Mouse (Mus musculus) midbrain, embryonic 14.5 days (tissue): ENCODE measurements around the gene Rnf151. TPM values are rescaled to one million over a fixed set of nuclear protein-coding genes. Genes with fewer than 3 reads are reported as not detected.

ENCODE experiments used
- ATAC-seq: fragments of 200-750 bp; cut with Nextera tagmentation; 2 replicates; pipeline ENCODE4 v1.8.0; 2017; ENCODE audit warnings: moderate number of reproducible peaks, moderate library complexity; ENCODE audit not compliant: low FRiP score, low TSS enrichment
- DNase-seq: peaks from one replicate; pipeline ENCODE4 v3.0.0-alpha.2; 2015
- H3K27ac ChIP-seq: fragments of 300-500 bp; sonication (generic); replicated peaks from 2 replicates; pipeline ENCODE4 v1.5.1; 2014; ENCODE audit warnings: mild to moderate bottlenecking, low read depth, low read length, moderate library complexity
- H3K27me3 ChIP-seq: fragments of 300-500 bp; sonication (generic); 2 replicates; pipeline ENCODE4 v1.6.1; 2014; ENCODE audit warnings: low read length, control low read depth, mixed read lengths; ENCODE audit not compliant: control insufficient read depth, insufficient read depth
- H3K36me3 ChIP-seq: fragments of 300-500 bp; sonication (generic); 2 replicates; pipeline ENCODE4 v1.6.1; 2014; ENCODE audit warnings: low read length, control low read depth; ENCODE audit not compliant: control insufficient read depth, insufficient read depth
- H3K4me1 ChIP-seq: fragments of 300-500 bp; sonication (generic); 2 replicates; pipeline ENCODE4 v1.6.1; 2014; ENCODE audit warnings: mild to moderate bottlenecking, antibody characterized with exemption, low read length, control low read depth; ENCODE audit not compliant: control insufficient read depth, insufficient read depth
- H3K4me2 ChIP-seq: fragments of 300-500 bp; sonication (generic); 2 replicates; pipeline ENCODE4 v1.6.1; 2014; ENCODE audit warnings: mild to moderate bottlenecking, low read length, moderate library complexity
- H3K4me3 ChIP-seq: fragments of 300-500 bp; sonication (generic); replicated peaks from 2 replicates; pipeline ENCODE4 v1.5.1; 2014; ENCODE audit warnings: low read depth, low read length
- H3K9ac ChIP-seq: fragments of 300-500 bp; sonication (generic); replicated peaks from 2 replicates; pipeline ENCODE4 v1.6.1; 2014; ENCODE audit warnings: mild to moderate bottlenecking, low read length, moderate library complexity
- H3K9me3 ChIP-seq: fragments of 300-500 bp; sonication (generic); 2 replicates; pipeline ENCODE4 v1.6.1; 2016; ENCODE audit warnings: low read length, control low read depth, mixed read lengths; ENCODE audit not compliant: control insufficient read depth
- whole genome bisulfite sequencing: fragments of 180-500 bp; shearing (Covaris S2); extraction: QIAGEN DNeasy Blood & Tissue Kit; methylation state at CpG from one replicate; pipeline ENCODE4 v1.1.7; 2014; 5-methylcytosine and 5-hydroxymethylcytosine counted together
- polyA plus RNA-seq: library from polyadenylated mRNA; unstranded; fragments of >200 nt; fragmentation: Nextera tagmentation; extraction: Ambion mirVana; gene quantifications from 2 replicates; pipeline ENCODE4 v1.2.1, GENCODE M21; 2014

Gene Rnf151
- polyA plus RNA-seq, 1 experiment from 2014 or later, result 0.32 TPM

- H3K9ac ChIP-seq, result no peak overlapping the region
- no peak overlapping the region for H3K4me2 ChIP-seq
- peaks cover 49% of the 10 kb centered on the region for H3K36me3 ChIP-seq
- no peak for DNase-seq
- no peak overlapping the region for H3K27ac ChIP-seq
- no peak for ATAC-seq
- H3K4me1 ChIP-seq, result peaks cover 14% of the 10 kb centered on the region; the same call in 1 of the 2 replicates
- H3K9me3 ChIP-seq, result no peaks in the 10 kb centered on the region
- no peak overlapping the region for H3K4me3 ChIP-seq
- no peaks in the 10 kb centered on the region for H3K27me3 ChIP-seq
- whole genome bisulfite sequencing, result 71% methylated on average over 2 of the region's 2 CpGs
These were observed 18.4 kb downstream of the Rnf151 start for GRCm38 (mm10) chr17:24699473-24699872.

- Histone ChIP-seq H3K27me3 (no peaks in the 10 kb centered on the region), H3K4me2 (no peak overlapping the region), H3K9ac (no peak overlapping the region), H3K36me3 (peaks cover 42% of the 10 kb centered on the region), H3K27ac (no peak overlapping the region), H3K4me1 (peaks cover 14% of the 10 kb centered on the region; the same call in 1 of the 2 replicates), H3K4me3 (no peak overlapping the region), H3K9me3 (no peaks in the 10 kb centered on the region)
- no peak for ATAC-seq
- DNase-seq, result no peak
- WGBS, result 67% methylated on average over 9 of the region's 9 CpGs
These were observed 19.1 kb downstream of the Rnf151 start for GRCm38 (mm10) chr17:24698715-24699114.

GRCm38 (mm10) chr17:24697985-24698384 is 19.9 kb downstream of the Rnf151 start:
- Histone ChIP-seq H3K9me3 (no peaks in the 10 kb centered on the region), H3K4me2 (no peak overlapping the region), H3K4me1 (peaks cover 14% of the 10 kb centered on the region; the same call in 1 of the 2 replicates), H3K27ac (no peak overlapping the region), H3K9ac (no peak overlapping the region), H3K27me3 (no peaks in the 10 kb centered on the region), H3K4me3 (no peak overlapping the region), H3K36me3 (peaks cover 42% of the 10 kb centered on the region)
- DNase-seq (no peak), ATAC-seq (no peak)
- WGBS, result 20% methylated on average over 5 of the region's 5 CpGs

GRCm38 (mm10) chr17:24696011-24696697 is 21.7 kb downstream of the Rnf151 start, which contains the start of the genes Gfer and Noxo1:
Gfer (minus strand) TSS chr17:24696156.
Noxo1 (plus strand) TSS chr17:24696234.
- Histone ChIP-seq H3K4me3 (peak within 1 kb of the TSS; percentile 73), H3K36me3 (peaks cover 36% of the 10 kb centered on the region), H3K9me3 (no peaks in the 10 kb centered on the region), H3K27me3 (no peaks in the 10 kb centered on the region), H3K27ac (peak within 1 kb of the TSS; percentile 92), H3K4me2 (peak within 1 kb of the TSS; percentile 77), H3K4me1 (peaks cover 14% of the 10 kb centered on the region; the same call in 1 of the 2 replicates), H3K9ac (peak within 1 kb of the TSS; percentile 76)
- peak; percentile 93 for ATAC-seq
- peak; percentile 94 for DNase-seq
- under 1% methylated on average over 75 of the region's 76 CpGs for WGBS

GRCm38 (mm10) chr17:24695326-24696010 is 22.4 kb downstream of the Rnf151 start:
- Histone ChIP-seq H3K4me1 (peaks cover 21% of the 10 kb centered on the region), H3K9me3 (no peaks in the 10 kb centered on the region), H3K9ac (peak overlapping the region; percentile 76), H3K27me3 (peaks cover 4% of the 10 kb centered on the region; the same call in 1 of the 2 replicates), H3K4me2 (peak overlapping the region; percentile 77), H3K27ac (peak overlapping the region; percentile 92), H3K4me3 (peak overlapping the region; percentile 73), H3K36me3 (peaks cover 29% of the 10 kb centered on the region)
- ATAC-seq, result peak; percentile 38
- DNase-seq, result no peak
- 7% methylated on average over 51 of the region's 51 CpGs for WGBS

- Histone ChIP-seq H3K4me3 (no peak overlapping the region), H3K27me3 (peaks cover 21% of the 10 kb centered on the region; the same call in 1 of the 2 replicates), H3K9me3 (no peaks in the 10 kb centered on the region), H3K36me3 (peaks cover 14% of the 10 kb centered on the region), H3K4me2 (no peak overlapping the region), H3K9ac (no peak overlapping the region), H3K27ac (no peak overlapping the region), H3K4me1 (peaks cover 40% of the 10 kb centered on the region)
- 94% methylated on average over 5 of the region's 5 CpGs for WGBS
- DNase-seq, result no peak
- no peak for ATAC-seq
These were observed 25.5 kb downstream of the Rnf151 start for GRCm38 (mm10) chr17:24692385-24692784.

- under 1% methylated on average over 50 of the region's 55 CpGs for WGBS
- peaks cover 14% of the 10 kb centered on the region for H3K36me3 ChIP-seq
These were observed 28.4 kb downstream of the Rnf151 start, which contains the start of gene Syngr3 for GRCm38 (mm10) chr17:24689251-24690081. Syngr3 (minus strand) TSS chr17:24689955.

GRCm38 (mm10) chr17:24687599-24687998 is 30.3 kb downstream of the Rnf151 start:
- Histone ChIP-seq H3K4me1 (peaks cover 29% of the 10 kb centered on the region), H3K4me2 (peak overlapping the region; percentile 75), H3K4me3 (peak overlapping the region; percentile 28), H3K9ac (peak overlapping the region; percentile 31; the same call in 1 of the 2 replicates), H3K27ac (no peak overlapping the region), H3K27me3 (peaks cover 24% of the 10 kb centered on the region; the same call in 1 of the 2 replicates), H3K36me3 (peaks cover 6% of the 10 kb centered on the region), H3K9me3 (no peaks in the 10 kb centered on the region)
- ATAC-seq (no peak), DNase-seq (no peak)
- WGBS, result 20% methylated on average over 23 of the region's 23 CpGs

More at GRCm38 (mm10) chr17:24689251-24690081, 28.4 kb downstream of the Rnf151 start, which contains the start of gene Syngr3:
- H3K9ac ChIP-seq, result peak within 1 kb of the TSS; percentile 93
- peak within 1 kb of the TSS; percentile 75 for H3K4me2 ChIP-seq
- H3K27ac ChIP-seq, result peak within 1 kb of the TSS; percentile 91
- H3K4me3 ChIP-seq, result peak within 1 kb of the TSS; percentile 73
- no peaks in the 10 kb centered on the region for H3K9me3 ChIP-seq
- peak; percentile 80 for DNase-seq
- peak; percentile 66 for ATAC-seq
- peaks cover 24% of the 10 kb centered on the region; the same call in 1 of the 2 replicates for H3K27me3 ChIP-seq
- H3K4me1 ChIP-seq, result peaks cover 29% of the 10 kb centered on the region
